Mouse (Mus musculus): Measurements from ENCODE around the gene Cdh4. TPM values are rescaled to one million over a fixed set of nuclear protein-coding genes. Genes with fewer than 3 reads are reported as not detected.
A peak's percentile ranks its signal among the peaks of the same experiment; 100 is the strongest.

Gene Cdh4
- total RNA-seq, 1 experiment, result 1.9 TPM

DNA sequence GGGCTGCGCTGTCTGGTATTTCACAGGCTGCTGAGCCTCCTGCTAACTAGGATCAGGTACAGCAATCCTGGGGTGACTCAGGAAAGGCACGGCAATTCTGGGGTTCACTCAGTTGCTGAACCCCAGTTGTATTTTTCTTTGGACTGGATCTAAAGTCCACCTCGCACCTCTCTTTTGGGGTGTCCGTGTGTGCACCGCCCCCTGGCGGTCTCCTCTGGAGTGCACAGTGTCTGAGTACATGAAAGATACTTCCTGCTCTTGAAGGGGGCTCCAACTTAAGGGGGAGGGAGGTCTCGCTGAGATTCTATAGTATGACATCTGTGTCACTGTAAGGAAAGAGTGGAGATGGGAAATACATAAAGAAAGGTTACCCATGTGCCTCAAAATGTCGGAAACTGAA, 286.8 kb downstream of the Cdh4 start:
- in situ Hi-C loops (cut with MboI; ENCODE audit: low sequenced_read_pairs in 2 of 2, unreplicated experiment in 2 of 2), result no loop called here
- H3K27ac ChIP-seq (ENCODE audit: insufficient read depth, low read depth, low read length, poor library complexity, severe bottlenecking), result no peak overlapping the region

DNA sequence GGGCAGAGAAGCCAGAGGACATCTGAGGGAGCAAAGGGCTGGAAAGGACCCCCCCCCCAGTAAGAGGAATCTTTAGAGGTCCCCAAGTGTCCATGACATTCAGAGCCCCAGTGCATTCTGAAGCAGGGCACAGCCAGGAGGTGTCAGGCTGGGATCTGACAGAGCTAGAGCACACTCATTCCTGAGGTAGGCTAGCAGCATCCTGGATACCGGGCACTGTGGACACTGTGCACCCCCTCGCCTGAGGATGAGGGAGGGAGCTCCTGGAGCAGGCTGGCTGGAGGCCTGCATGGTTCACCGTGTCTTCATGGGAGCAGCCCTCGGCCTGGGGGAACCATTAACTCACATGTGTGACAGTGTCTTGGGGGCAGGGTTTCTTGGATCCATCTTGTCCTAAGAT, 287.6 kb downstream of the Cdh4 start:
- Histone ChIP-seq H3K9me3 (ENCODE audit: control insufficient read depth, insufficient read depth, low read depth, low read length) (no peaks in the 10 kb centered on the region), H3K9ac (ENCODE audit: insufficient read depth, low read depth, low read length, poor library complexity, severe bottlenecking) (no peak overlapping the region), H3K36me3 (ENCODE audit: control insufficient read depth, insufficient read depth, low read length, poor library complexity, severe bottlenecking) (no peaks in the 10 kb centered on the region), H3K4me1 (ENCODE audit: control insufficient read depth in 2 of 2, insufficient read depth in 2 of 2, low read length in 2 of 2, poor library complexity in 1 of 2) (no peaks in the 10 kb centered on the region), H3K4me3 (ENCODE audit: insufficient read depth in 1 of 2, low read depth in 1 of 2, low read length in 2 of 2, poor library complexity in 1 of 2, severe bottlenecking in 1 of 2) (no peak overlapping the region), H3K27ac (ENCODE audit: insufficient read depth, low read depth, low read length, poor library complexity, severe bottlenecking) (no peak overlapping the region)
- no peak for DNase-seq (ENCODE audit: low read depth, low spot score)
- no peak for TF ChIP-seq HCFC1 (IDR thresholded peaks at IDR 0.05; ENCODE audit: borderline replicate concordance, insufficient read depth, low read length)
- TF ChIP-seq MAFK (IDR thresholded peaks at IDR 0.05; ENCODE audit: insufficient read depth, low read depth, low read length), result no peak
- TF ChIP-seq CHD2 (IDR thresholded peaks at IDR 0.05; ENCODE audit: low read depth, low read length), result no peak
- TF ChIP-seq ZC3H11A (IDR thresholded peaks at IDR 0.05; ENCODE audit: borderline replicate concordance, low read depth, low read length), result no peak
- no peak for TF ChIP-seq ZNF384 (IDR thresholded peaks at IDR 0.05; ENCODE audit: low read depth, low read length)
- in situ Hi-C loops (cut with MboI; ENCODE audit: low sequenced_read_pairs in 2 of 2, unreplicated experiment in 2 of 2), result no loop called here

More for the DNA sequence above, 286.8 kb downstream of the Cdh4 start:
- TF ChIP-seq HCFC1 (IDR thresholded peaks at IDR 0.05; ENCODE audit: borderline replicate concordance, insufficient read depth, low read length) (no peak), MAFK (IDR thresholded peaks at IDR 0.05; ENCODE audit: insufficient read depth, low read depth, low read length) (no peak), ZNF384 (IDR thresholded peaks at IDR 0.05; ENCODE audit: low read depth, low read length) (no peak), ZC3H11A (IDR thresholded peaks at IDR 0.05; ENCODE audit: borderline replicate concordance, low read depth, low read length) (peak; percentile 26; the same call in 1 of the 2 replicates)
- no peak for DNase-seq (ENCODE audit: low read depth, low spot score)
- no peaks in the 10 kb centered on the region for H3K9me3 ChIP-seq (ENCODE audit: control insufficient read depth, insufficient read depth, low read depth, low read length)
- no peak overlapping the region for H3K4me3 ChIP-seq (ENCODE audit: insufficient read depth in 1 of 2, low read depth in 1 of 2, low read length in 2 of 2, poor library complexity in 1 of 2, severe bottlenecking in 1 of 2)
- H3K4me1 ChIP-seq (ENCODE audit: control insufficient read depth in 2 of 2, insufficient read depth in 2 of 2, low read length in 2 of 2, poor library complexity in 1 of 2), result no peaks in the 10 kb centered on the region
- H3K9ac ChIP-seq (ENCODE audit: insufficient read depth, low read depth, low read length, poor library complexity, severe bottlenecking), result no peak overlapping the region
- no peaks in the 10 kb centered on the region for H3K36me3 ChIP-seq (ENCODE audit: control insufficient read depth, insufficient read depth, low read length, poor library complexity, severe bottlenecking)

DNA sequence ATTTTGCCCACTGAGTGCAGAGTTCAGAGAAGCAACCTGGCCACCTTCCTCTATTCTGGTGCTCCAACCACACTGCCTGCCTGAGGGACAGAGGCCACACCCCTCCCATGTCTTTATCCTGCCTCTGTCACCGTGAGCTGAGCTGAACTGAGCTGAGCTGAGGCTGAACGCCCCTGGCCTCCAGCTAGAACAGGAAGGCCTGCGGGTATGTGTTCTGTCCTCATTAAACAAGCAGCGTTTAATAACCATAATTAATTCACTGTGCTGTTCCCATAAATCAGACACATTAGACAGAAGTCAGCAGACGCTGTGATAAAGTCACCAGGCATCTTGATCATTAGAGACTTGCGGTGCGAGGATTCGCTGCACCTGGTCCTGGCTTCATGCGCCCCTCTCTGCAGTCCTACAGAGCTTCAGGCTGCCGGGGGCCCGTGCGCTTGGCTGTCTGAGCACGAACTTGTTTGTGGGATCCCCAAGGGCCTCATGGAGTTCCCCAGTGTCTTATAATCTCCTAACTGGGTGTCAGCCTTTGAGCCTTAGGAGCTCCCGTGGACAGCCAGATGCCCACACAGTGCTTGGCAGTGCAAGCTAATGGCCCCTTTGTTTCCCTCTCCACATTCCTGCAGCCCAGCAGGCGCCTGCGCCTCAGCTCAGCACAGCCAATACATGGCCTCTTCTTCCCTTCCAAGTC, 291.1 kb downstream of the Cdh4 start:
- no peak overlapping the region for H3K9ac ChIP-seq (ENCODE audit: insufficient read depth, low read depth, low read length, poor library complexity, severe bottlenecking)
- in situ Hi-C loops (cut with MboI; ENCODE audit: low sequenced_read_pairs in 2 of 2, unreplicated experiment in 2 of 2), result no loop called here
- H3K4me3 ChIP-seq (ENCODE audit: insufficient read depth in 1 of 2, low read depth in 1 of 2, low read length in 2 of 2, poor library complexity in 1 of 2, severe bottlenecking in 1 of 2), result no peak overlapping the region
- H3K36me3 ChIP-seq (ENCODE audit: control insufficient read depth, insufficient read depth, low read length, poor library complexity, severe bottlenecking), result no peaks in the 10 kb centered on the region
- H3K4me1 ChIP-seq (ENCODE audit: control insufficient read depth in 2 of 2, insufficient read depth in 2 of 2, low read length in 2 of 2, poor library complexity in 1 of 2), result no peaks in the 10 kb centered on the region
- no peak for TF ChIP-seq ZC3H11A (IDR thresholded peaks at IDR 0.05; ENCODE audit: borderline replicate concordance, low read depth, low read length)
- TF ChIP-seq CHD2 (IDR thresholded peaks at IDR 0.05; ENCODE audit: low read depth, low read length), result no peak
- TF ChIP-seq ZNF384 (IDR thresholded peaks at IDR 0.05; ENCODE audit: low read depth, low read length), result no peak
- TF ChIP-seq MAFK (IDR thresholded peaks at IDR 0.05; ENCODE audit: insufficient read depth, low read depth, low read length), result no peak
- no peak for TF ChIP-seq HCFC1 (IDR thresholded peaks at IDR 0.05; ENCODE audit: borderline replicate concordance, insufficient read depth, low read length)
- H3K9me3 ChIP-seq (ENCODE audit: control insufficient read depth, insufficient read depth, low read depth, low read length), result no peaks in the 10 kb centered on the region
- no peak for DNase-seq (ENCODE audit: low read depth, low spot score)
- H3K27ac ChIP-seq (ENCODE audit: insufficient read depth, low read depth, low read length, poor library complexity, severe bottlenecking), result no peak overlapping the region

DNA sequence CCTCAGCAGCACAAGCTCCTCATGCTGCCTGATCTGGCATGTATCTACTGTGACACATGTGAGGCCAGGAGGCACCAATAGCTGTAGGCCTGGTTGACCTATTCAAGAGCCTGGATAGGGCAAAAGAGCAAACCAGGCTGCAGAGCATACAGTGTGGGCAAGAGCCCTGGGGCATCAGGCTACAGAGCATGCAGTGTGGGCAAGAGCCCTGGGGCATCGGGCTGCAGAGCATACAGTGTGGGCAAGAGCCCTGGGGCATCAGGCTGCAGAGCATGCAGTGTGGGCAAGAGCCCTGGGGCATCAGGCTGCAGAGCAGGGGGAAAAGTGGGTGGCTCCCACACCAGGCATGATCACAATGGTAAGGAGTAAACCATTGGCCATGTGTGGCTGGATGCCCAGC, 300.2 kb downstream of the Cdh4 start:
- no peak overlapping the region for H3K27ac ChIP-seq (ENCODE audit: insufficient read depth, low read depth, low read length, poor library complexity, severe bottlenecking)
- no peak for DNase-seq (ENCODE audit: low read depth, low spot score)
- TF ChIP-seq HCFC1 (IDR thresholded peaks at IDR 0.05; ENCODE audit: borderline replicate concordance, insufficient read depth, low read length) (no peak), MAFK (IDR thresholded peaks at IDR 0.05; ENCODE audit: insufficient read depth, low read depth, low read length) (no peak), ZC3H11A (IDR thresholded peaks at IDR 0.05; ENCODE audit: borderline replicate concordance, low read depth, low read length) (no peak), ZNF384 (IDR thresholded peaks at IDR 0.05; ENCODE audit: low read depth, low read length) (no peak), CHD2 (IDR thresholded peaks at IDR 0.05; ENCODE audit: low read depth, low read length) (no peak)
- H3K9ac ChIP-seq (ENCODE audit: insufficient read depth, low read depth, low read length, poor library complexity, severe bottlenecking), result no peak overlapping the region
- in situ Hi-C loops (cut with MboI; ENCODE audit: low sequenced_read_pairs in 2 of 2, unreplicated experiment in 2 of 2), result no loop called here
- no peaks in the 10 kb centered on the region for H3K9me3 ChIP-seq (ENCODE audit: control insufficient read depth, insufficient read depth, low read depth, low read length)
- H3K4me3 ChIP-seq (ENCODE audit: insufficient read depth in 1 of 2, low read depth in 1 of 2, low read length in 2 of 2, poor library complexity in 1 of 2, severe bottlenecking in 1 of 2), result no peak overlapping the region
- no peaks in the 10 kb centered on the region for H3K4me1 ChIP-seq (ENCODE audit: control insufficient read depth in 2 of 2, insufficient read depth in 2 of 2, low read length in 2 of 2, poor library complexity in 1 of 2)
- no peaks in the 10 kb centered on the region for H3K36me3 ChIP-seq (ENCODE audit: control insufficient read depth, insufficient read depth, low read length, poor library complexity, severe bottlenecking)
